Mouse (Mus musculus) frontal cortex, postnatal 10 days (tissue): ENCODE measurements around the gene Tmem259.
A peak's percentile ranks its signal among the peaks of the same experiment; 100 is the strongest.
"Not testable (repeated sequence)": the region's sequence is repeated elsewhere in the genome, so short reads cannot be mapped to it uniquely, and the experiment has no call there.

ENCODE experiments used
- DNase-seq, 2 experiments: peaks; one replicate each; pipeline ENCODE4 v3.0.0; 2022; ENCODE audit warnings: low spot score in 2 of 2, mixed read lengths in 1 of 2

Tmem259 gene

DNA sequence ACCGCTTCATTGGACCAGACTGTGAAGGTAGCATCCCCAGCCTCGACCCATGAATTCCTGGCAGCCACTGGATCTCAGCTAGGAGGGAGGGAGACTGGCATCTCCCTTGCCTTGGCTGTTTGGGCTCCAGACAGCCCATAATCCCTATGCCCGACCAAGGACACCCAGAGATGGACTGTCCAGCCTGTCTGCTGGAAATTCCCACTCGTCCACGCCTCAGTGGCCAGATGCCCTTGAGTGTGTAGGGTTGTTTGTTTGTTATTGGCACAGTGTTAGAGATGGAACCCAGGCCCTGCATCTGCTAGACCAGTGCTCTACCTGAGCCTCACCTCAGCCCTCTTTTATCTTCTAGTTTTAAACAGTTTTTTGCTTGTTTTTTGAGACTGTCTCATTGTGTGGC is 18.8 kb downstream of the Tmem259 start:
- no peak for DNase-seq

DNA sequence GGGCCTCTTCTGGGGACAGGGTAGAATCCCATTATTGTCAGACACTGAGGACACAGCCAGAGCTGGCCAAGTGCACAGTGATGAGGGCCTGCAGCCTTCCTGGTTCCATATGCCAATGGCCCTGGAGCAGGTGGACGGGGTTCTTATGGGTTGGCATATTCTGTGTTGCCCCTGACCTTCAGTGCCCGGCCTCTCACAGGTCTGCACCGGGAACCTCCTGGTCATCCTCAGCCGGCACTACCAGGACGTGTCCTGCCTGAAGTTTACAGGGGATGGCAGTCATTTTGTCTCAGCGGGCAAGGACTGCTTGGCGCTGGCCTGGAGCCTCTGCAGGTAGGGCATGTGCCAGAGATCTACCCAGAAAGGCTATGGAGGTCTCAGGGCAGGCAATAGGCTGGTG is 19.4 kb downstream of the Tmem259 start:
- DNase-seq: no peak

- DNase-seq: no peak
Observed at GRCm38 (mm10) chr10:79960671-79961294, 23.3 kb downstream of the Tmem259 start.

GRCm38 (mm10) chr10:79959847-79960601 is 24.1 kb downstream of the Tmem259 start, which contains the start of gene Wdr18:
TSS of gene Wdr18 (plus strand) at chr10:79960152.
- peak; percentile 98 to 99 for DNase-seq

- not testable (repeated sequence) for DNase-seq
Observed at GRCm38 (mm10) chr10:79959412-79959811, 24.7 kb downstream of the Tmem259 start.

GRCm38 (mm10) chr10:79958140-79958816 is 25.9 kb downstream of the Tmem259 start:
- peak in 1 of 2 experiments; percentile 71 for DNase-seq

DNA sequence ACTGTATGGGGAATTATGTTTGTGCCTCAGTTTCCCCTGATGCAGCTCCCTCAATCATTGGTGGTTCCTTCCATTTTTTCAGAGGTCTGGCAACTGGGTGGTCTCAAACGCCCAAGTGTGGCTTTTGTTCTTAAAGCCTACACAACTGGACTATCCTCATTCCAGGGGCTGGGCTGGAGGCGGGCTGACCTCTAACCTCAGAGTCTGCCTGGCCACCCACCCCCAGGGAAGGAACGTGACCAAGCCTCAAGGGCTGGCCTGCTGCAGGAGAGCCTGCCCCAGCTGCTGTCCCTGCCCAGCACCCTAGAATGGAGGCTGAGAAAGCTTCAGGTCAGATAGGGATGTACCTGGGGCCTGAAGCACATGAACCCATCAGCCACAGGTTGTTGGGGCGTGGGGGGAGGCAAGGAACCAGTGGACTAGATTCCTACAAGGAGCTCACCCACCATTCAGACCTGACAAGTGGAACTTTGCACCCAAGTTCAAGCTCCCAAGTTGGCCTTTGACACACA is 27.4 kb downstream of the Tmem259 start:
- no peak for DNase-seq

DNA sequence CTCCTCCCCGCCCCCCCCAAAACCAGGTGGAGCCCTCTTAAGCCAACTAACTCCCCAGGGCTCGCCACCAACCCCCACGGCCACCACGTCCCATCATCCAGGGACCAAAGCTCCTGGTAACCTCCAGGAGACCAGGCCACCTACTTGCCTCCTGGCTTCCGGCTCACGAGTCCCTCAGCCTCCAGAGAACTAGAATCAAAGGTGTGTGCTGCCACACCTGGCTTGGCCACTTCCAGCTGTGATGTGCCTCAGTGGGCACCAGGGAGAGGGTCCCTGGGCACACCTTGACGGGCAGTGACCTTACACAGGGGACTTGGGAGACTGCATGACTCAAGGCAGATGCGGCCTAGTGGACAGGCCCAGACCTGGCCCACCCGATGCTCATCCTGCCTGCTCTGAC is 28.4 kb downstream of the Tmem259 start:
- no peak for DNase-seq

GRCm38 (mm10) chr10:79953946-79954345 is 30.2 kb downstream of the Tmem259 start:
- DNase-seq: no peak

GRCm38 (mm10) chr10:79950661-79951060 is 33.5 kb downstream of the Tmem259 start:
- DNase-seq: no peak

GRCm38 (mm10) chr10:79949873-79950272 is 34.3 kb downstream of the Tmem259 start:
- DNase-seq: no peak

- no peak for DNase-seq
Observed at GRCm38 (mm10) chr10:79947502-79947901, 36.6 kb downstream of the Tmem259 start.

- no peak for DNase-seq
Observed at GRCm38 (mm10) chr10:79946752-79947322, 37.3 kb downstream of the Tmem259 start.

DNA sequence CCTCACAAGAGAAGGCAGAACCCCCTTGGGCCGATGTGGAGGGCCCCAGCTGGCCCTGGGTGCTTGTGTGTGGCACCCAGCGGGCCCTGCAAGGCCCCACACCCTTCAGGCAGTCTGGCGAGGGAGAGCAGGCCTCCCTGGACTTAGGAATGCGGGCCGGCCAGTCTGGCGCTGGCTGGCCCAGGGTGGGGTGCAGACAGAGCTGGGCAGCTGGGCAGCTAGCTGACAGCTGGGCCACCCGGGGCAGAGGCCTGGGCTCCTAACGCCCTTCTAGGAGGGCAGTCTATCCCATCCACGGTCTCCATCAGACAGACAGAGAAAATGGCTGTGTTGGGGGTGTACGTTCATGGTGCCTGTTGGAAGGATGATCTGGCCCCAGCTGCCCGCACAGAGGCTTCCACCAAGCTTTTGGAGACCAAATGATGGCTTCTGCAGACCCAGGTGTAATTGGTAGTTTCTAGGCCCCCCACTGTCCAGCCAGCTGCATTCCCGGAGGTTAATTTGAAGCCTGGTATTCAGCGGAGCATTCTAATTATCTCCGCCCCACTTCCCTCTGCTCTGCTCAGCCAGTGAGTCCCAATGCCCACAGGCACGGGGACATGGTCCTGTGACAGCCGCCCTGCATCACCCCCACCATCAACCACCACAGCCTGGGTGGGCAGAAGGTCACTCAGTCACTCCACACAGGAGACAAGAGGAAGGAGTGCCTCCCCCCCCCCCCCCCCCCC is 38.5 kb downstream of the Tmem259 start:
- no peak for DNase-seq

- no peak for DNase-seq
Observed at GRCm38 (mm10) chr10:79943471-79943901, 40.6 kb downstream of the Tmem259 start.

DNA sequence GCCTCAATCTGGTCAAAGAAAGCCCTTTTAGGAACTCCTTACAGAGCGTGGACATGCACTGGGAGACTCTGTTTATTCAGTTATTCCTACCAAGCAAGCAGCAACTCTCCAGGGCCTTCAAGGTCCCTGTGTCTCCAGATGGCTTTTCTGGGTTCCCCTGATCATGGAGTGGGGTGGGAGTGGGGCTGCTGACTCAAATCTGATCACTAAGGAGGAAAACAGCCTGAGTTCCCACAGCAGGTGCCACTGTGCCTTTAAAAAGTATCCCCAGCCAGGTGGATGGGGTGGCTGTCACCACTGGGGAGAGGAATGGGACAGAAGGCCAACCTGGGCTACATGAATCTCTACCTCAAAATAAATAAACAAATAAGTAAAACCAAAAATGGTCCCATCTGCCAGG is 41.1 kb downstream of the Tmem259 start:
- no peak for DNase-seq

DNA sequence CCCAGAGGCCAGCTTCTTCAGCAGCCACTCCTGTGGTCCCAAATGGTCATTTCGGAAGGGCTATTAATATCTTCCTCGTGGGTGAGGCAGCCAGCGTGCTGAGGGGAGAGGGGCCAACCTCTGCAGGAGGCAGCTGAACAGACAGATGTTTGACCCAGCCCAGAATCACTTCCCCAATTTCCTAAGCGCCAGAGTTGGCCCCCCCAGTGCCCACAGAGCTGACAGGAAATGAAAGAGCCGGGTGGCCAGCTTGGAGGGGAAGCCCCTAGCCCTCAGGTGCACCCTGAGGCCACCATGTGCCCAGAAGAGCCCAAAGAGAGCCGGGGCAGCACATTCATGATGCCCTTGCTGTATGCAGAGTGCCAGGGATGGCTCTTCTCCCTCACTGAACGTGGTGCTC is 43.4 kb downstream of the Tmem259 start:
- DNase-seq: peak in 1 of 2 experiments; percentile 65

DNA sequence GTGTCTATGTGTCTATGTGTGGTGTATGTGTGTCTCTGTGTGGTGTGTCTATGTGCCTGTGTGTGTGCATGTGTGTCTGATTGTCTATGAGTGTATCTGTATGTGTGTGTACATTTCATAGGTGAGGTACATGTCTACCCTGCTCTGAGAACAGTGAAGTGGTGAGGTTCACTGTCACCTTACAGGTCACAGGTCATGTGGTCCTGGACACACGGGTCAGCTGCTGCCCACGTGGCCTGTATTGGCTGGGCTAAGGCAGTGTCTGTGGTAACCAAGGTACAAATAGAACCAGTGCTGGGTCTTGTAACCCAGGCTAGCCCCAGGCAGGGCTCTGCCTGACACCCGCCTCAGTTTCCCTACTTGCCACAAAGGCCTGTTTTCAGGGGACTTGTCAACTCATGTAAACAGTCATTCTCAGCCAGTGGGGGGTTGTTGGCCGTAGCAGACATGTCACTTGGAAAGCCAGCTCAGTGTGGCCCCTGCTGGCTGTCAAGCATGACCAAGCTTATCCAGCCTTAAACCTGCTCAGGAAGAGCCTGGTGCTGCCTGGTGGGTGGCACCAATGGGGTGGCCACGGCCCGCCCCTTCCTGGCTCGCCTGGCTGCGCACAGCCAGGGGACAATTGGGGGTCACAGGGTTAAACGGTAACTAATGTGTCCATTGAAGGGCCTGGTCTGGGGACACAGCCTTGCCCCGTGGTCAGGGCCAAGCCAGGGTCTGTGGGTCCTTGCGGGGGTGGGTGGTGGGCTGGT is 46.2 kb downstream of the Tmem259 start:
- DNase-seq: no peak

DNA sequence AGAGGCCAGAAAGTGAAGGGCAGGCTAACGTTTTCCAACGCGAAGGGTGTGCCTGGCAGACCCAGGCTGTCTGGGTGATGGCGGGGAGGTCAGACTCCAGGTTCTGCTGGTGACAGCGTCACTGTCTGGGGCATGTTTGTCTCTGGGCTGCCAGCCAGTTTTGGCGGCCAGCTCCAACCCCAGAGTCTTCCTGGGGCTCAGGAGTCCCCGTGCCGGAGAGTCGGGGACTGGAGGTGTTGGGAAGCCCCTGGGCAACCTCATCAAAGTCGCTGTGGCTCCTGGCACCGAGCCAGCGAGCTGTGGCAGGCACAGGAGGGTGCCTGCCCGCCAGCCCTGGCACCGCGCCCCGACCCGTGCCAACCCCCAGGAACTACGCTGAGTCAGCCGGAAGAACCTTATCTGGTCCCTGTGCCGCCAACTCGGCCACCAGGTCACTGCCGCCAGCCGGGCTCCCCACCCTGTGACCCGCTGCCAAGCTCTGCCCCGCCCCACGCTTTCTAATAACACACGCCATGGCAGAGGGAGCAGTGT is 47.2 kb downstream of the Tmem259 start:
- DNase-seq: no peak

- no peak for DNase-seq
Observed at GRCm38 (mm10) chr10:79936284-79936910, 47.7 kb downstream of the Tmem259 start.
